Mouse (Mus musculus) G1E (cell line): ENCODE measurements around the gene Zscan5b. TPM values are rescaled to one million over a fixed set of nuclear protein-coding genes. Genes with fewer than 3 reads are reported as not detected.
"Not testable (repeated sequence)": the region's sequence is repeated elsewhere in the genome, so short reads cannot be mapped to it uniquely, and the experiment has no call there.

ENCODE experiments used
- ATAC-seq: 2 replicates; pipeline ENCODE4 v1.8.0; 2016; ENCODE audit warnings: mild to moderate bottlenecking; ENCODE audit not compliant: insufficient number of reproducible peaks, poor library complexity, low FRiP score, severe bottlenecking; ENCODE audit errors: extremely low read depth
- DNase-seq: peaks from one replicate; pipeline ENCODE4 v3.0.0; 2012; ENCODE audit warnings: low spot score
- H3K27me3 ChIP-seq: 2 replicates; pipeline ENCODE4 v1.6.1; 2012; ENCODE audit warnings: mild to moderate bottlenecking, low read length, inconsistent platforms; ENCODE audit not compliant: insufficient read depth
- H3K36me3 ChIP-seq: replicated peaks from 2 replicates; pipeline ENCODE3; 2012; ENCODE audit warnings: mild to moderate bottlenecking, inconsistent platforms
- H3K4me1 ChIP-seq: 2 replicates; pipeline ENCODE4 v1.6.1; 2012; ENCODE audit warnings: low read depth, low read length, inconsistent platforms, mixed read lengths; ENCODE audit not compliant: insufficient read depth
- H3K4me3 ChIP-seq: 2 replicates; pipeline ENCODE4 v1.5.1; 2012; ENCODE audit warnings: low read depth, mild to moderate bottlenecking, inconsistent platforms, low read length, moderate library complexity, mixed read lengths
- H3K9me3 ChIP-seq: replicated peaks from 2 replicates; pipeline ENCODE4 v1.6.1; 2012; ENCODE audit warnings: inconsistent platforms
- CTCF ChIP-seq: IDR thresholded peaks from 2 replicates; pipeline ENCODE4 v1.5.1; 2012; ENCODE audit warnings: low read depth, low read length, inconsistent platforms, mixed read lengths
- GATA1 ChIP-seq: IDR thresholded peaks from 2 replicates; pipeline ENCODE4 v1.6.1; 2012; ENCODE audit warnings: borderline replicate concordance, low read length, inconsistent platforms, mixed read lengths
- GATA2 ChIP-seq: IDR thresholded peaks from 2 replicates; pipeline ENCODE4 v1.6.1; 2012; ENCODE audit warnings: low read depth, low read length, inconsistent platforms, borderline replicate concordance
- POLR2AphosphoS5 ChIP-seq: IDR thresholded peaks from 2 replicates; pipeline ENCODE4 v1.6.1; 2012; ENCODE audit warnings: low read depth, low read length, inconsistent platforms; ENCODE audit not compliant: insufficient replicate concordance
- TAL1 ChIP-seq: conservative IDR thresholded peaks from 2 replicates; pipeline ENCODE4 v1.6.1; 2012; ENCODE audit warnings: low read depth, low read length, inconsistent platforms, mixed read lengths
- polyA plus RNA-seq: library from polyadenylated mRNA; stranded (reverse); fragments of >175 nt; gene quantifications from 2 replicates; pipeline ENCODE4 v1.2.3, GENCODE M21; 2012
- total RNA-seq, 2 experiments: library from RNA; stranded (forward) in 1 of 2; stranded (reverse) in 1 of 2; fragments of 200-1000 nt in 1 of 2; fragments of >200 nt in 1 of 2; fragmentation: Nextera tagmentation in 1 of 2; gene quantifications; 2 replicates each; pipeline ENCODE4 v1.2.3; 2014 to 2017

Zscan5b gene
- total and polyA plus RNA-seq, 3 experiments = not detected

DNA sequence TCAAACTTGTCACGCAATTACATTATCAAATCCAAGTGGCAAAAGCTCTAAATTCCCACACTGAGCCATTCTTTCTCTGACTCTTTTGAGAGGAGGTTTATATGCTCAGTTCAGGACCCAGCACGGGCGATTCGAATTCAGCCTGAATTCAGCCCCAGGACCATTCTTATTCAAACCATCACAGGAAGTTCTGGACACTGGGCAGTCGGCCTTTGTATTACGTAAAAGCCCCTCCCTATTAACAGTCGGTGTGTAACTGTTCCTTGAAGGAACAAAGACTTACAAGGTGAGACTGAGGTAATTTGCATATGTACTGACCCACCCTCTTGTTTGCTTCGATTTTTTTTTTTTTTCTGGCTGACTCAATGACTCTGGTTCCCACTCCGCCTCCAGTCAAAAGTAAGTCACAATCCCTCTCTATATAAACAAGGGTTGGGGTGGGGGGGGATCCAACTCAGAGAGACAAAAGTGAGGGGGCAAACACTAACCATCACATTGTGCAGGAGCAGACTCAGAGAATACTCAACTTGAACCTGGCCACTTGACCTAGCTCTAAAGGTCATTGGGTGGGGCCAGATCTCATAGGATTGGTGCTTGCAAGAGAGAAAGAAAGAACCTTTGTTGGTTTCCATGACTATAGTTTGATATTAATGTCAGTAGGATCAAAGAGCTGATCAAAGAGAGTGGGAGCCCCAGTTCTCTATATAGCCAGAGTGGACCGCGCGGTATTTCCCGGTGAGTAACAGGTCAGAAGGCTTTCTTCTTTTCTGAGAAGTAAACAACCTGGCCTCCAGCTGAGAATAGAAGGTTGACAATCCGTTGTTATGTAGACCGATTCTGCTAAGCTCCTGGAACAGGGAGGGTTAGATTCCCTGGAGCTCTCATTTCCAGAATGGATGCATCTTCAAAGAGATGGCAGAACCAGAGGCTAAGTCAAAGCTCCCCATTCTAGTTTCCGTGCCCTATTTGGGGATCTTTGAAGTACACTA is 36.4 kb downstream of the Zscan5b start:
- Histone ChIP-seq H3K36me3 (no peaks in the 10 kb centered on the region), H3K9me3 (no peaks in the 10 kb centered on the region), H3K4me1 (no peaks in the 10 kb centered on the region), H3K27me3 (peaks cover 13% of the 10 kb centered on the region), H3K4me3 (no peak overlapping the region)
- TF ChIP-seq POLR2AphosphoS5 (no peak), GATA1 (no peak), CTCF (no peak), GATA2 (no peak), TAL1 (no peak)
- DNase-seq (no peak), ATAC-seq (no peak)

DNA sequence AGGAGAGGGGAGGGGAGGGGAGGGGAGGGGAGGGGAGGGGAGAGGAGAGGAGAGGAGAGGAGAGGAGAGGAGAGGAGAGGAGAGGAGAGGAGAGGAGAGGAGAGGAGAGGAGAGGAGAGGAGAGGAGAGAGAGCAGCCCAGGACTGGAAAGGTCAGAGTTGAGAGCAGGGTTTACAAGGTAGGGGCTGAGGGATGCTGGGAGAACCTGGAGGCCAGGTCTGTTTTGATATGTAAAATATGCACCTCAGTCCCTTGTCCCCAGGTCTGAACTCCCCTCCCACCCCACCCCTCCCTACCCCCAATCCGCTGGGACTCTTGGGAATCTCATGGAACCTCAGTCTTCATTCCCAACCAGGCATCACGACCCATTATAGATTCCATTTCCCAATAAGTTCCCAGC is 37.9 kb downstream of the Zscan5b start:
- not testable (repeated sequence) for H3K4me1 ChIP-seq, H3K4me3 ChIP-seq, H3K36me3 ChIP-seq, DNase-seq, ATAC-seq, H3K9me3 ChIP-seq
- peaks cover 13% of the 10 kb centered on the region for H3K27me3 ChIP-seq

DNA sequence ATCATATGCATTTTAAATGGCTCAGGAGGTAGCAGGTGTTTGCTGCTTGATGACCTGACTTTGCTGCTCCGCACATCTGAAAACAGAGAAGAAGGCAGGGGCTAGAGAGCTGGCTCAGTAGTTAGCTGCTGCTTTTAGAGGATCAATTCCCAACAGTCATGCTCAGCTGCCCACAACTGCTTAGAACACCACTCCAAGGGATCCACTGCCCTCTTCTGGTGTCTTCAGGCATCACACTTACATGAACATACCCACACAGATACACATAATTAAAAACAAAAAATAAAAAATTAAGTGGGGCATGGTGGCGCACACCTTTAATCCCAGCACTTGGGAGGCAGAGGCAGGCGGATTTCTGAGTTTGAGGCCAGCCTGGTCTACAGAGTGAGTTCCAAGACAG is 40.0 kb downstream of the Zscan5b start:
- Histone ChIP-seq H3K4me1 (peaks cover 9% of the 10 kb centered on the region), H3K27me3 (peaks cover 13% of the 10 kb centered on the region), H3K4me3 (no peak overlapping the region), H3K9me3 (no peaks in the 10 kb centered on the region), H3K36me3 (no peaks in the 10 kb centered on the region)
- TF ChIP-seq GATA2 (no peak), GATA1 (no peak), TAL1 (no peak), POLR2AphosphoS5 (no peak), CTCF (no peak)
- DNase-seq = no peak
- no peak for ATAC-seq

DNA sequence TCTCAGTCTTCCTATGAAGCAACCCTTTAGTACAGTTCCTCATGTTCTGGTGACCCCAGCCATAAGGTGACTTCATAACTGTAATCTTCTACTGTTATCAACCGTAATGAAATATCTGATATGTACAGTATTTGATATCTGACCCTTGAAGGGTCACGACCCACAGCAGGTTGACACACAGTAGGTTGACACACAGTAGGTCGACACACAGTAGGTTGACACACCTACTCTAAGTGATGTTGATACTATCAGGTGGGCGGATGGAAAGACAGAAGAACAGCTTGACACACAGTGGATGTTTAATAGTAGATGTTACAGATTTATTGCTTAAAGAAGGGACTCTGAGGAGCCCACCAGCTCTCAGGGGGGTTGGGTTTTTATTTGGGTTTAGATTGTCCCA is 40.9 kb downstream of the Zscan5b start:
- Histone ChIP-seq H3K27me3 (peaks cover 13% of the 10 kb centered on the region), H3K4me3 (no peak overlapping the region), H3K4me1 (peaks cover 11% of the 10 kb centered on the region), H3K9me3 (no peaks in the 10 kb centered on the region), H3K36me3 (no peaks in the 10 kb centered on the region)
- ATAC-seq = no peak
- no peak for TF ChIP-seq CTCF
- no peak for TF ChIP-seq GATA1
- no peak for TF ChIP-seq GATA2
- TF ChIP-seq POLR2AphosphoS5 = no peak
- no peak for TF ChIP-seq TAL1
- DNase-seq = no peak

DNA sequence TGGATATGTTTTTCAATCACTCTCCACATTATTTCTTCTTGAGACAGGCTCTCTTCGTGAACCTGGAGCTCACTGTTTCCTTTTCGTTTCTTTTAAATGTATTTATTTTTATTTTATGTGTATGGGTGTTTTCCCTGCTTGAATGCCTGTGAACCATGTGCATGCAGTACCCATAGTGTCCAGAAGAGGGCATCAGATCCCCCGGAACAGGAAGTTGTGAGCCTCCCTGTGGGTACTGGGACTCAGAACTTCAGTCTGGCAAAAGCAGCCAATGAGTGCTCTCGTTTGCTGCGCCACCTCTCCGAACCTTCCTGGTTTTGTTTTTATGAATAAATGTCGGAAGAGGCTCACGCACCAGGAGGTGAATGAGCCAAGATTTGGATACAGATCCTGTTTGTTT is 43.6 kb downstream of the Zscan5b start:
- peaks cover 8% of the 10 kb centered on the region; the same call in 1 of the 2 replicates for H3K27me3 ChIP-seq
- no peaks in the 10 kb centered on the region for H3K36me3 ChIP-seq
- no peaks in the 10 kb centered on the region for H3K9me3 ChIP-seq
- peak; percentile 30 for DNase-seq
- TF ChIP-seq TAL1 = no peak
- peak; percentile 73; the same call in 1 of the 2 replicates for TF ChIP-seq CTCF
- peak; percentile 60; the same call in 1 of the 2 replicates for ATAC-seq
- H3K4me1 ChIP-seq = peaks cover 15% of the 10 kb centered on the region
- no peak overlapping the region for H3K4me3 ChIP-seq

DNA sequence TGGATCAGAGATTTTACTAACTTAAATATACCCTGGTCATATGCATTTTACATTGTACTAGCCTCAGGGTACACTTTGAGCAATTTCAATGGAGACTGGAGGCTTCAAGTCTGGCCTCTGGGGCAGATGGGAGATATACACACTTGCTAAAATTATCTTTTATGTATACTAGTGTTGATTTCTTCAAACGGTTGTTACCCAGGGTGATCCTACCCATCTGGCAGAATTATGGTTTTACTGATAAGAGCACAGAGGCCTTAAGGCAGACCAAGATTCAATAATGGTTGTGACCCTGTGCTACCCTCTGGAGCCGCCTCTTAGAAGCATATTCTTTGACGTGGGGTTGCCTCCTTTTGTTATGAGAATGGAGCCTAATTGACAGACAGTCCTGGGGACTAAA is 55.8 kb downstream of the Zscan5b start:
- Histone ChIP-seq H3K9me3 (no peaks in the 10 kb centered on the region), H3K36me3 (peaks cover 14% of the 10 kb centered on the region), H3K27me3 (no peaks in the 10 kb centered on the region), H3K4me3 (no peak overlapping the region), H3K4me1 (peaks cover 28% of the 10 kb centered on the region)
- ATAC-seq (peak; percentile 86), DNase-seq (peak; percentile 43)
- TF ChIP-seq GATA1 (no peak), TAL1 (peak; percentile 52), GATA2 (no peak), POLR2AphosphoS5 (no peak), CTCF (no peak)
